Mouse (Mus musculus) lung, postnatal 14 days (tissue): ENCODE measurements around the gene Dnajb1.
A peak's percentile ranks its signal among the peaks of the same experiment; 100 is the strongest.

Source experiments
- DNase-seq: peaks from one replicate; pipeline ENCODE4 v3.0.0; 2021

Dnajb1 gene

DNA sequence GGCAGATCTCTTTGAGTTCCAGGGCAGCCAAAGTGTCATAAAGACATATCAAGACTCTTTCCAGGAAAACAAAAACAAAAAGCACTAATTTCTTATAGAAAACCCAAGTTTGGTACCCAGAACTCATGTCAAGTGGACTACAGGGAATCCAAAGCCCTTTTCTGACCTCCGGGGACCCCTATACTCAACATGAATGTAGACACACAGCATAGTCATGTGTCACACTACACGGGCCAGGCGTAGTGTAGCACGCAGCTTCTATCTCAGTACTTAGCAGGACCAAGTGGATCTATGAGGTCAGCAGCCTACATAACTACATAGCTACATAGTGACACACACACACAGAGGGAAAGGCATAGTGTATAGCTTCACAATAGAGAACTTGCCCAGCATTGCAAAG is 5.7 kb downstream of the Dnajb1 start:
- no peak for DNase-seq

DNA sequence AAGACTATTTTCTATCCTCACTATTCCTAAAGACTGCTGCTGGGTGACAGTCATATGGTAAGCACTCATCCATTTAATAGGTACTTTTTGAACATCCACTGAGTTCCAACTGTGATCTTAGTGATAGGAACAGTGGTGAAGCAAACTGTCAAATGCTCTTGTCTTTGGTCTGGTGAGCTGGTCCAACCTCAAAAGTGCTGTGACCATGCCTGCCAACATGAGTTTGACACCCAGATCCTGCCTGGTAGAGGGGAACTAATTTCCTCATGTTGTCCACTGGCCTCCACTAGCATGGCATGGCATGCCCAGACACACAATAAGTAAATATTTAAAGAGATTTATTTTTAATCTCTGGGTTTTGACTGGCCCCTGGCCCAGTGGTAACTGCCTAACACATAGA is 8.6 kb downstream of the Dnajb1 start:
- no peak for DNase-seq

DNA sequence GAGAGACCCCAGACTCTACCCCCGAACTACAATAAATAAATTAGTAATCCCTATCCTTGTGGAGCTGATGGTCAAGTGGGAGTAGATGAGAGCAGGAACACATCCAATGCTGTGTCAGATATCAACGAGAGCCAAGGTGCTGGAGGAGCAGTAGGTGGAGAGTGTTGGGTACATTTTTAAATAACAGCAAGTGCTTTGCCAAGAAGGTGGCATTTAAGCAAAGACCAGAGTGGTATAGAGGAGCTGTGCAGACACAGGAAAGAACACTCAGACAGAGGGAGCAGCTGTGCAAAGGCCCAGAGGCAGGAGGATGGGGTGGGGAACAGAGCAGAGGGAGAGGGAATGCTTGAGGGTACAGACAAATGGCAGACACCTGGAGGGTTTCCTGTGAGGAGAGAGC is 9.1 kb downstream of the Dnajb1 start:
- DNase-seq: no peak

DNA sequence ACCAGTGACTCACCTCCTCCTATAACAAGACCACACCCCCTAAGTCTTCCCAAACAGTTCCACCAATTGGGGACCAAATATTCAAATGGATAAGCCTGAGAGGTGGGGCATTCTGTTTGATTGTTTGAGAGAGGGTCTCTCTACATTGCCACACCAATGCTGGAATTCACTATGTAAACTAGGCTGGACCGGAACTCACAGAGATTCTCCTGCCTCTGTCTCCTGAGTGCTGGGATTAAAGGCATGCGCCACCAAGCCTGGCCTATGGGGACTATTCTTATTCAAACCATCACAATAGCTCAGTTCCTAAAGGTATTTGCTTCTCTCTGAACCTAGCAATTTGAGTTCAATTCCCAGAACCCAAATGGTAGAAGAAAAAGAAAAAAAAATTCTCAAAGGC is 10.6 kb downstream of the Dnajb1 start:
- no peak for DNase-seq

- no peak for DNase-seq
Measured at GRCm38 (mm10) chr8:83619568-83620285, 11.7 kb downstream of the Dnajb1 start.

DNA sequence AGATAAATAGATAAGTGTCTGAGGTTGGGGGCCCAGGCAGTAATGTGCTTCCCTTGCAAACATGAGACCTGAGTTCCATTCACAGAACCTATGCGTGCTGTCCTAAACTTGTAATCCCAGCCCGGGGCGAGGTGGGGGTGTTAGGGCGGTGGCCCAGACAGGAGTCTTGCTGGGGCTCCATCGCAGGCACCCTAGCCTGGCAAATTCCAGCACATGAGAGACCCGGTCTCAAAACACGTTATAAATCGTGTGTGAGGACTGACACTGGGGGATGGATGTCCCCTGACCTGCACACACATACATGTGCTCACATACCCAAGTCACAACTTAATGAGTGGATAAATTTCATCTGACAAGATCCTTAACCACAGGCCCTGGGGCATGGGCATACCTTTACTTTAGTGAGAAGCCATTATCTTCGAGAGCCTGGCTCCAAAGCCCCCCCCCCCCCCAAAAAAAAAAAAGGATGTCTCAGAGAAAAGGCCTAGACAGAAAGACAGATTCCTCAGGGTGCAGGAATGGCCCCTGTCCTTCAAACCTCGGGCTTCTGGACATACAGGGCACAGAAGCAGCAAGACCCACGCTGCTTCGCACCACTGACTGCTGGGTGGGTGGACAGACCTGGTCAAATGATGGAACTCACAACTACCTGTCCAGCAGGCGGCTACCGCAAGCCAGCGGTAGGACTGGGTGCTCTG is 13.8 kb downstream of the Dnajb1 start:
- no peak for DNase-seq

DNA sequence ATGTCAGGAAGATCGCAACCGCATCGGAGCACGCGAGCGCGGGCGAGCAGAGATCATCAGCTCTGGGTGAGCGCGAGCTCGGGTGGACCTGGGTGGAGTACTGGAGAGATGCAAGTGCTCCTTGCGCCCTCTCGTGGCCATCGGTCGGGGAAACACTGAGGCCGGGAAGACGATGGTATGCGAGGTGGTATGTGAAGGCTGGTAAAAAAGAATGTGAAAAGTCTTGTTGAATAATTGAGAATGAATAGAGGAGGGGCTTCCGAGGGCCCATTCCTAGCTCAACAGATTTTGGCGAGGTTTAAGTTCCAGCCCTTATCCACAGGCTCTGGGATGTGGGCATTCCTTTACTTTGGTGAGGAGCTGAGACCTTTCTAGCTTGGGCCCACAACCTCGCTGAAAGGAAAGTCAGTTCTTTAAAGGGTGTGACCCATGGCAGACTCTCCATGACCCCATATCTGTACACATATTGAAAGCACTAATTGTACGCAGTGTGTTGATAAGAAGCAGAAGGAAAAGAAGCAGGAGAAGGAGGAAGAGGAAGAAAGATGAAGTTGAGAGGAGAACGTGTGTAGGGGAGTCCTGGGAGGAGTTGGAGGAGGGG is 14.5 kb downstream of the Dnajb1 start:
- DNase-seq: peak; percentile 93

DNA sequence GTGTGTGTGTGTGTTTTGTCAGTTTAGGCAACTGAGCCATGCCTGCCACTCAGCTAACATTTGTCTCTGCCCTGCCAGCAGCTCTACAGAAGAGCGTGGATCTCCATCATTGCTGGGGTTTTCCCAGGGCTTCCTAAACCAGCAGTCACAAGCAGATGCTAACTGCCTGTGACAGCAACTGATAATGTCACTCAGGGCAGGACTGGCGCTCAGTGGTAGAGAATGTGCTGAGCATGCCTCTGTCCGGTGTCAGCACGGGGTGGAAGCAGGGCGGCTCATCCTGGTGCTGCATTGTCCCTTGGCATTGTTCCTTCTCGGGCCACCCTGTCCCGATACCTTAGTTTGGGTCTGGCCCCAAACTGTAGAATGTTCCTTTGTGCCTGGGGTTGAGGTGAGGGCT is 15.6 kb downstream of the Dnajb1 start:
- DNase-seq: no peak

DNA sequence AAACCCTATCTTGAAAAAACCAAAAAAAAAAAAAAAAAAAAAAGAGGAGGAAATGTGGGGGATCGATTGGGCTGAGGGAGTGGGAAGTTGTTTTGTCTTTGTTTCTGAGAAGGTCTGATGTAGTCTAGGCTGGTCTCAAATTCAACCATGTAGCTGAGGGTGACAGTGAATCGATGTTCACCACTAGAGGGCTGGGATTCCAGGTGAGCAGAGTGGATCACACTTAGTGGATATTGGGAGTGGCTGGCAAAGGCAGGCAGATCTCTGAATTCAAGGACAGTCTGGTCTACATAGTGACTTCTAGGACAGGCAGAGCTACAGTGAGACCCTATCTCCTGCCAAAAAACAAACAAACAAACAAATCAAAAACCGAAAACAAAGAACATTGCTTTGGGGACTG is 16.7 kb downstream of the Dnajb1 start:
- DNase-seq: peak; percentile 50

DNA sequence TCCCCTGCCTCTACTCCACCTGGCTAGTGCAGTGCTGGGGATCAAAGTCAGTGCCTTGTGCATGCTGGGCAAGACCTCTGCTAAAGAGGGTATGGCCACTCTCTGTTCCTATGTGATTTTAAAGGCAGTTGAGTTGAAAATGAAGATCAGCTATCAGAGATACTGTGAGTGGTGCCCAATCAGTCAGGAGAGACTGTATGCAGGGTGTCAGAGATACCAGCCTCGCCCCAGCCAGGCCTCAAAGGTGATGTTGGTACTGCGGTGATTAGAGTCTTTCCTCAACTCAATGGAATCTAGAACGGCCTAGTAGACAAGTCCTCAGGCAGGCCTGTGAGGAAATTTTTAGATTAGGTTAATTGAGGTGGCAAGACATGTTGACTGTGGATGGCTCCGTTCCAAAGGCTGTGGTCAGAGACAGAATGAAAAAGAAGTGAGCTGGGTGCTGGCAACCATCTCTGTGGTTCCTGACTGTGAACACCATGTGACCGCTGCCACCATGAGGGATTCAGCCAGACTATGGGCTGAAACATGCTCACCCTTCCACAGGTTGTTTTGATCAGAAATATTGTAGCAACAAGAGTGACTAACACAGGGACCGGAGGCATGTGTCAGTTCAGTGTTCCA is 17.8 kb downstream of the Dnajb1 start:
- DNase-seq: no peak

DNA sequence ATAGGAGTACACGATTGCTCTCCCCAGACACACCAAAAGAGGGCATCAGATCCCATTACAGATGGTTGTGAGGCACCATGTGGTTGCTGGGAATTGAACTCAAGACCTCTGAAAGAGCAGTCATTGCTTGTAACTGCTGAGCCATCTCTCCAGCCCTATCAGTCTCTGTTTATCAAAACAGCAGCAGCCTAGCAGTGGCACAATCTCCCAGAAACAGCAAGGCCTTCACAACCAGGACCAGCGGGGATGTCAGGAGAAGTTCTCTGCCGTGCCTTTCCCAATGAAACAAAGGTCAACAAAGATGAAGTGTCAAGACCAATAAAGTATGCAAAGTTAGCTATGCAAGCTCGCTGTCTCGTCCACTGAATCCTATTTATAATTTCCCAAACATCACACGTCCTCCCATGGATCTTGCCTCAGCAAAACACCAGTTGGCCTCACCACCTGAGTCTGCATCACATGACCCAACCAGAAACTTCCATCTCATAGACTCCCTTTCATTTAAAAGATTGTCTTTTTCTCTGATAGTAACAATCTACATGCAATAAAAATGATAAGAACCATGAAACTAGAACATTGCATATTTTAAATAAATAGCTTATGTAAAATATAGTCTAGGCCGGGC is 24.2 kb downstream of the Dnajb1 start:
- DNase-seq: no peak

DNA sequence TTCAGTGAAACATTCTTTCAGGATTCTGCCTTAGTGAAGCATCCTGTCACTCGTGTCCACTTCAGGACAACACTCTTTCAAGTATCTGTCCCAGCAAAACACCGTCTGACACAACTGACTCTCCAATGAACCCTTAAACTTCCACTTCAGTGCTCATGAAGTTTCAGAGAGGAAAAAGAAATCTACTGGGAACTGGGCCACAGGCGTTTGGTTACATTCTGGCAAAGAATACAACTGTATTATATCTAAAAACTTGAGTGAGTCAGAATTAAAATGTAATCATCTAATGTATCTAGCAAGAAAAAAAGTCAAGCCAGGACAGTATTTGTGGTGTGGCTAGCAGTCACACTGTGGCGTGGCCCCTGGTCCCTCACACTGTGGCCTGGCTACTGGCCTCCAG is 30.9 kb downstream of the Dnajb1 start:
- DNase-seq: no peak

DNA sequence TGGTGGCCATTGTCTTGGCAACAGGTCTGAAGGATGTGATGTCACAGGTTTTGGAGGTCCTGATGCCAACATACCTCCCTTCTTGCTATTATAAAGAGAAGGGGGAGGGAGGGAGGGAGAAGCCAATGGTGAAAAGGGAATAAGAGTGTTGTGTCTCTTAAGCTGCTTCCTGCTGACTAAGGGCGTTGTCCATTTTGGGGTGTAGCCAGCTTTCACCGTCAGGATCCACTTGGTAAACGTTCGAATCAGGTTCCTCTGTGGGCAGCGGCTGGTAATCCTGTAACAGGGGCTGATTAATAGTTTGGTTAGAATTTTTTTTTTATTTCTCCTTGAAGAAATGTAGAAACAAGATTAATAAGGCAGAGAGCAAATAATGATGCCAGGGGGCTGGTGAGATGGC is 31.7 kb downstream of the Dnajb1 start:
- no peak for DNase-seq

DNA sequence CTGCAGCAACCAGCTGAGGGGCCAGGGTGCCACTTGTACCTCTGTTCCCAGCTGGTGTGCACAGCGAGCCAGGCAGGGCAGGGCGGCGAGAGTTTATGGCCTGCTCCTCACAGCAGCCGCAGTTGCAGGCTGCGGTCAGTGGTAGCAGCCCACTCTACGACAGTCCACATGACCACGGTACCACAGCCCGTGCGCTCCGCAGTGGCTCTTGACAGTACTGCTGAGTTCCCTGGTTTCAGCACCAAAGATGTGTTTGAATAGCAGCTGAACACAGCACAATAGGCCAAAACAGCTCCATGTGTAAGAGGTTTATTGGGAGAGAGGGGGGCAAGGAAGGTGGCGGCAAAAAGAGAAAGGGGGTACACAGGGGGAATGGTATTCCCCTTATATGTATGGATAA is 39.5 kb downstream of the Dnajb1 start:
- DNase-seq: no peak

DNA sequence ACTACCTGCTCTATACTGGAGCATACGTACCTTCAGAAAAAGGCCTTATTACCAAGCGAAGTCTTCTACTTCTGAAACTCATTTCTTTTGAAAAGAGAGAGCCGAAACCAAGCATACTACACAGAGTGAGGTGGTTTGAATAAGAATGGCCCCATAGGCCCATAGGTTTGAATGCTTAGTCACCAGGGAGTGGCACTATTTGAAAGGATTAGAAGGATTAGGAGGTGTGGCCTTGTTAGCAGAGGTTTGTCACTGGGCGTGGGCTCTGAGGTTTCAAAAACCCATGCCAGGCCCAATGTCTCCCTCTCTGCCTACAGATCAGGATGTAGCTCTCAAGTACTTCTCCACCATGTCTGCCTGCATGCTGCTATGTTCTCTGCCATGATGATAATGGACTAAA is 40.0 kb downstream of the Dnajb1 start:
- no peak for DNase-seq

DNA sequence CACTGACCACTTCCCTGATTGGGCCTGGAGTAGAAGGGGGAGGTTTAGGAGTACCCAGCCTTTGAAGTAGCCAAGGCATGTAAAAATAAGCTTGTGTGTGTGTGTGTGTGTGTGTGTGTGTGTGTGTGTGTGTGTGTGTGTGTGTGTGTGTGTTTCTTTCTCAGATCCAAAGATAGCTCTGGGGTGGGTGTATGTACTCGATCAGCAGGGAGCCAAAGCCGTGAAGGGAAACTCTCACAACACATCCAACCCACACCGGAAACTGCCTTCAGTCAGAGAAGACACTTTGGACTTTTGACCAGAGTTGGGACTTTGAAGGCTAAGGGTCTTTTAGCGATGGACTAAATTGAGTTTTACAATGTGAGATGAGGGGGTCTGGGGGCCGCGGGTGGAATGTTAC is 41.7 kb downstream of the Dnajb1 start:
- DNase-seq: no peak

DNA sequence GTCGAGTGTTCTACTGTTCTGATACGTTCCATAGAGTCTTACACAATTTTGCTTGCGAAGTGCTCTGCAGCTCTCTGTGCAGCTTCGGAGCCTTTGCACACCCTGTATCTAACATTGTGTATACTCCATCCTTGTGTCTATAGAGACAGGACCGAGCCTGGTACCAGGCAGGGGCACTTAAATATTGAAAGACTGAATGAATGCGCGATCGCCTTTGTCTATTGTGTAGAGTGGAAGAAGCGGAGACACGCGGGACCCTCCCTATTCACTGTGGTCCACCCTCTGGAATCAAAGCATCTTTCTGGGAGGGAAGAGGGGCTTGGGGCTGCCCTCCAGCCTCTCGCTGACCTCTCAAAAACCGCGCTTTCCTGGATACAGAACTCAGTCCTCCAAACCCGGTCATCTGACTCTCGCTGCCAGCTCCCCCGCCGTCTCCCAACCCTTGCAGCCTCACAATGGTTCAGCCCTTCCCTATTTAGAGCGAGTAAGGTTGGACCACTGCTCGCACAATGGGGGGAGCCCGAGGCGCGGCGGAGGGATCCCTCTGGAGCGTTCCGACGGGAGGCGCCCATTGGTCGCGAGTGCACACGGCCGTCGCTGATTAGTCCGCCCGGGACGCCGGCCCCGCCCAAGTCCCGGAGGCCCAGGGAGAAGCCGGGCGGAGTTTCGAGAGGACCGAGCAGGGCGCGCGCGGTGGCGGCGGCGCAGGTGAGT is 44.2 kb downstream of the Dnajb1 start, which contains the start of gene Gipc1:
Gene Gipc1, plus strand, starts transcription at position 648 of the 714 bp plus-strand sequence.
- peak; percentile 95 for DNase-seq

DNA sequence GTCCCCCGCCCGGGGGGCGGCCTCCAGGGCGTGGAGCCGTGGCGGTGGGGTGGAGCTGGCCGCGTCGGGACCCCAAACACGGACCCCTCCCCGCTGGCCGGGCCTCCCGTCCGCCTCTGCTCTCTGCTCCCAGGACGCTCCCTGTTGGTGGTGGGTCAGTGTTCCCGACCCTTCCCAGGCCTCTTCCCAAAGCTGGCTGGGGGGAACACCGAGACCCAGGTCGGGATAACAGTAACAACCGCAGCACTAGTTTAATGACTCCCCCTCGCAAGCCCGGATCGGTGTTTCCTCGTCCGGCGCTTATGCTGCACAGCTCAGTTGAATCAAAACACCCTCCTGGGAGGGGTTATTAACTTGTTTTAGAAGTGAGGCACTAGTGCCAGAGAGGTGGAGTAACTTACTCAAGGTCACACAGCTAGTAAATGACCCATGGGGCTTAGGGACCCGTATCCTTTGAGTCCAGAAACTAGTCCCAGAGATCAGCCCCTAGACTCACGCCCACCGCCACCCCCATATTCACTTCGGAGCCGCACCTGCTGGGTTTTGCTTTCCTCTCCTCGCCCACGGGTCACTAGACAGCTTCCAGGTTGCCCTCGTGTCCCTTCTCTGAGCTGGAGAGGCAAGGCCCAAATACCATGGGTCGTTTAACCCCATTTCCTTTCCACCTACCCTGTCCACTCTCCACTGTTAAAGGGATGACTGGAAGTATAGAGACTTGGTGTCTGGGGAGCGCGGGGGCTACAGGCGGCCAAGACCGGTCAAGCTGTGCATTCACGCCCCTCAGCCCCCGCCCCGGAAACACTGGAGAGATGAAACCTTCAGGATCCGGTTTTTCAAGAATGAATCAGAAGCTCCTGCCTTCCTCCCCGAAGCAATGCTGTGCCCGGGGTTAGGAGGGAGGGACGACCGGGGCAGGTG is 45.0 kb downstream of the Dnajb1 start:
- no peak for DNase-seq

DNA sequence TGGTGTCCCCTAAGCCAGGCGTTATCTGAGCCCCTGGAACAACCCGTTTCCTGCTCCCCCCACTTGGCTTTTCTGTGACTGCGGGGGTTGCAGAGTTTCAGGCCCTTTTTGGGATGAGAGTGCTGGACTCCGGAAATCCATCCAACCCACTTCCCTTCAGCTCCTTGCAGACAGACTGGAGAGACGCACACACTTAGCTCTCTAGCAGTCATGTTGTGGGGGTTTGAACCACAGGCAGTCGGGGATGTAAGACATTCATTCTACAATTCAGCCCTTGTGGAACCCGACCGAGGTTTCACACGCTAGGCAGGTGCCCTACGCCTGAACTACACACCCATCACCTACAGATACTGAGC is 45.6 kb downstream of the Dnajb1 start:
- no peak for DNase-seq

GRCm38 (mm10) chr8:83654725-83655124 is 46.7 kb downstream of the Dnajb1 start:
- no peak for DNase-seq

DNA sequence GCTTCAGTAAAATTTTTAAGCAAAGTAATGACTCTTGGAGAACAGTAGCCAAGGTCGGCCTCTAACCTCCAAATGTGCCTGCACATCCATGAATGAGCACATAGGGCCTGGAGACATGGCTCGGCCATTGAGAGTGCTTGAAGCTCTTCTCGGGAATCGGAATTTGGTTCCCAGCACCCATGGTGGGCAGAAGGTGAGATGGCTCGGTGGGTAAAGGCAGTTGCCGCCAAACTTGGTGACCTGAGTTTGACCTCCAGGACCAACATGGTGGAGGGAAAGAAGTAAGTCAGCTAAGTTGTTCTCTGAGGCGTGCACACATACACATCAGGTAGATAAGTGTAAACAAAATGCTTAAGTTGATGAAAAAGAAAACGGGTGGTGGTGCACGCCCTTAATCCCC is 48.0 kb downstream of the Dnajb1 start:
- no peak for DNase-seq
